Mouse (Mus musculus): ENCODE measurements around the gene Atoh8. TPM values are rescaled to one million over a fixed set of nuclear protein-coding genes. Genes with fewer than 3 reads are reported as not detected.

Gene Atoh8
- total RNA-seq, 2 experiments from 2014 or later = not detected

- ATAC-seq (replicated peaks; ENCODE audit: low FRiP score, low TSS enrichment, poor library complexity, severe bottlenecking) = no peak
These were observed 1.4 kb downstream of the Atoh8 start for GRCm38 (mm10) chr6:72233950-72234349.

GRCm38 (mm10) chr6:72232870-72233269 is 2.5 kb downstream of the Atoh8 start:
- no peak for ATAC-seq (replicated peaks; ENCODE audit: low FRiP score, low TSS enrichment, poor library complexity, severe bottlenecking)

GRCm38 (mm10) chr6:72232411-72232810 is 3.0 kb downstream of the Atoh8 start:
- no peak for ATAC-seq (replicated peaks; ENCODE audit: low FRiP score, low TSS enrichment, poor library complexity, severe bottlenecking)

- ATAC-seq (replicated peaks; ENCODE audit: low FRiP score, low TSS enrichment, poor library complexity, severe bottlenecking) = no peak
These were observed 4.5 kb downstream of the Atoh8 start for GRCm38 (mm10) chr6:72230875-72231274.

GRCm38 (mm10) chr6:72227665-72228265 is 7.6 kb downstream of the Atoh8 start:
- no peak for ATAC-seq (replicated peaks; ENCODE audit: low FRiP score, low TSS enrichment, poor library complexity, severe bottlenecking)

- ATAC-seq (replicated peaks; ENCODE audit: low FRiP score, low TSS enrichment, poor library complexity, severe bottlenecking) = no peak
These were observed 8.4 kb downstream of the Atoh8 start for GRCm38 (mm10) chr6:72227011-72227410.

- ATAC-seq (replicated peaks; ENCODE audit: low FRiP score, low TSS enrichment, poor library complexity, severe bottlenecking) = no peak
These were observed 9.7 kb downstream of the Atoh8 start for GRCm38 (mm10) chr6:72225686-72226085.

GRCm38 (mm10) chr6:72223892-72224291 is 11.5 kb downstream of the Atoh8 start:
- no peak for ATAC-seq (replicated peaks; ENCODE audit: low FRiP score, low TSS enrichment, poor library complexity, severe bottlenecking)

GRCm38 (mm10) chr6:72222876-72223275 is 12.5 kb downstream of the Atoh8 start:
- no peak for ATAC-seq (replicated peaks; ENCODE audit: low FRiP score, low TSS enrichment, poor library complexity, severe bottlenecking)

- no peak for ATAC-seq (replicated peaks; ENCODE audit: low FRiP score, low TSS enrichment, poor library complexity, severe bottlenecking)
These were observed 13.1 kb downstream of the Atoh8 start for GRCm38 (mm10) chr6:72222271-72222724.

GRCm38 (mm10) chr6:72221271-72221670 is 14.1 kb downstream of the Atoh8 start:
- no peak for ATAC-seq (replicated peaks; ENCODE audit: low FRiP score, low TSS enrichment, poor library complexity, severe bottlenecking)

- no peak for ATAC-seq (replicated peaks; ENCODE audit: low FRiP score, low TSS enrichment, poor library complexity, severe bottlenecking)
These were observed 15.8 kb downstream of the Atoh8 start for GRCm38 (mm10) chr6:72219549-72219948.

- no peak for ATAC-seq (replicated peaks; ENCODE audit: low FRiP score, low TSS enrichment, poor library complexity, severe bottlenecking)
These were observed 17.1 kb downstream of the Atoh8 start for GRCm38 (mm10) chr6:72218281-72218680.

GRCm38 (mm10) chr6:72217415-72217784 is 18.0 kb downstream of the Atoh8 start:
- no peak for ATAC-seq (replicated peaks; ENCODE audit: low FRiP score, low TSS enrichment, poor library complexity, severe bottlenecking)

GRCm38 (mm10) chr6:72216681-72217414 is 18.5 kb downstream of the Atoh8 start:
- ATAC-seq (replicated peaks; ENCODE audit: low FRiP score, low TSS enrichment, poor library complexity, severe bottlenecking) = peak; percentile 79

GRCm38 (mm10) chr6:72215582-72215981 is 19.8 kb downstream of the Atoh8 start:
- ATAC-seq (replicated peaks; ENCODE audit: low FRiP score, low TSS enrichment, poor library complexity, severe bottlenecking) = no peak

GRCm38 (mm10) chr6:72211360-72211759 is 24.0 kb downstream of the Atoh8 start:
- ATAC-seq (replicated peaks; ENCODE audit: low FRiP score, low TSS enrichment, poor library complexity, severe bottlenecking) = no peak

- no peak for ATAC-seq (replicated peaks; ENCODE audit: low FRiP score, low TSS enrichment, poor library complexity, severe bottlenecking)
These were observed 24.6 kb downstream of the Atoh8 start for GRCm38 (mm10) chr6:72210823-72211222.

GRCm38 (mm10) chr6:72209738-72210137 is 25.6 kb downstream of the Atoh8 start:
- ATAC-seq (replicated peaks; ENCODE audit: low FRiP score, low TSS enrichment, poor library complexity, severe bottlenecking) = no peak

- no peak for ATAC-seq (replicated peaks; ENCODE audit: low FRiP score, low TSS enrichment, poor library complexity, severe bottlenecking)
These were observed 26.9 kb downstream of the Atoh8 start for GRCm38 (mm10) chr6:72208406-72209045.

- ATAC-seq (replicated peaks; ENCODE audit: low FRiP score, low TSS enrichment, poor library complexity, severe bottlenecking) = no peak
These were observed 29.4 kb downstream of the Atoh8 start for GRCm38 (mm10) chr6:72206021-72206420.

Measured in megakaryocyte-erythroid progenitor cell, adult 5-6 weeks (primary cell).